8 mouse cellular contexts compared by ENCODE assay signal in genomic region chr2:179973871-179974628, GRCm38 (mm10). TPM values are rescaled to one million over a fixed set of nuclear protein-coding genes. Genes with fewer than 3 reads are reported as not detected.
DNase-seq lines count a peak whose midpoint lies in the region; ATAC-seq and TF ChIP-seq lines count a peak whose summit lies in the region.

No protein-coding gene starts in this region.

- ATAC-seq in cerebellum, adult (ENCODE audit: insufficient number of reproducible peaks, low FRiP score, low TSS enrichment) = no peak
- ATAC-seq in limb, embryonic 13.5 days (ENCODE audit: low FRiP score, low read depth) = no peak
- ATAC-seq in neural tube, embryonic 14.5 days (ENCODE audit: low read depth) = no peak

- peak; percentile 60 to 68 for DNase-seq in cerebellum, adult 18-20 months
- DNase-seq in heart, adult 8-10 months (ENCODE audit: low spot score) = peak; percentile 53
- DNase-seq in right cerebral cortex, postnatal 36 days (ENCODE audit: low spot score in 2 of 2) = no peak
- DNase-seq in left cerebral cortex, adult 18-20 months (ENCODE audit: low spot score in 2 of 2) = no peak

- H3K4me2 ChIP-seq in limb, embryonic 13.5 days (replicated peaks) = peak overlapping the region; percentile 100
- H3K4me2 ChIP-seq in neural tube, embryonic 14.5 days (ENCODE audit: low read depth, low read length) = peak overlapping the region; percentile 100

- H3K36me3 ChIP-seq in limb, embryonic 13.5 days = no peaks in the 10 kb centered on the region
- no peaks in the 10 kb centered on the region for H3K36me3 ChIP-seq in neural tube, embryonic 14.5 days (ENCODE audit: control insufficient read depth, insufficient read depth, low read length)

- no peak overlapping the region for H3K27ac ChIP-seq in bone marrow, adult 2 months (ENCODE audit: control insufficient read depth, insufficient read depth, low read depth, low read length, poor library complexity)
- H3K27ac ChIP-seq in limb, embryonic 13.5 days = no peak overlapping the region
- no peak overlapping the region for H3K27ac ChIP-seq in neural tube, embryonic 14.5 days (ENCODE audit: low read depth, low read length)

- H3K4me3 ChIP-seq in bone marrow, adult 2 months (replicated peaks; ENCODE audit: control insufficient read depth, low read depth, low read length) = peak overlapping the region; percentile 14
- peak overlapping the region; percentile 79 for H3K4me3 ChIP-seq in limb, embryonic 13.5 days
- H3K4me3 ChIP-seq in neural tube, embryonic 14.5 days (ENCODE audit: low read depth, low read length) = peak overlapping the region; percentile 59

- no peak for TF ChIP-seq CTCF in bone marrow, adult 2 months (IDR thresholded peaks at IDR 0.05; ENCODE audit: control insufficient read depth, insufficient read depth, low read length)

- H3K9me3 ChIP-seq in limb, embryonic 13.5 days = no peaks in the 10 kb centered on the region
- H3K9me3 ChIP-seq in neural tube, embryonic 14.5 days (ENCODE audit: control insufficient read depth, low read length) = no peaks in the 10 kb centered on the region

- H3K9ac ChIP-seq in limb, embryonic 13.5 days = peak overlapping the region; percentile 71; the same call in 1 of the 2 replicates
- peak overlapping the region; percentile 26; the same call in 1 of the 2 replicates for H3K9ac ChIP-seq in neural tube, embryonic 14.5 days (replicated peaks; ENCODE audit: low read depth, low read length)

- H3K27me3 ChIP-seq in limb, embryonic 13.5 days = no peaks in the 10 kb centered on the region
- no peaks in the 10 kb centered on the region for H3K27me3 ChIP-seq in neural tube, embryonic 14.5 days (ENCODE audit: control insufficient read depth, insufficient read depth, low read length)

- WGBS in bone marrow, adult 2 months = 50% methylated on average over 8 of the region's 8 CpGs
- 36% methylated on average over 8 of the region's 8 CpGs for WGBS in limb, embryonic 13.5 days
- WGBS in neural tube, embryonic 14.5 days = 25% methylated on average over 8 of the region's 8 CpGs

- H3K4me1 ChIP-seq in bone marrow, adult 2 months (ENCODE audit: control insufficient read depth, insufficient read depth, low read length) = peaks cover 12% of the 10 kb centered on the region
- peaks cover 53% of the 10 kb centered on the region for H3K4me1 ChIP-seq in limb, embryonic 13.5 days
- peaks cover 27% of the 10 kb centered on the region for H3K4me1 ChIP-seq in neural tube, embryonic 14.5 days (ENCODE audit: control insufficient read depth, insufficient read depth, low read length)

- no peak for TF ChIP-seq POLR2A in bone marrow, adult 2 months (IDR thresholded peaks at IDR 0.05; ENCODE audit: borderline replicate concordance, control insufficient read depth, low read depth, low read length)

RNA-seq across cellular contexts. Expression of gene Taf4, which starts 2.4 kb away (rescaled TPM):
- 14.0 and 22.9 TPM in 2 replicates for polyA plus RNA-seq in bone marrow, adult 2 months (2011; ENCODE audit: insufficient read depth, insufficient read length, low replicate concordance, missing spikeins)
- 10 to 100 TPM; 13.0 to 21.5 (median 16.1) TPM for total RNA-seq in heart, adult 8-10 months (2022)
- polyA plus RNA-seq in limb, embryonic 13.5 days (2015; fragmentation: Nextera tagmentation; extraction: Ambion mirVana) = 2.7 and 3.3 TPM in 2 replicates
- 6.6 TPM in 2 replicates for polyA plus RNA-seq in neural tube, embryonic 14.5 days (2014; fragmentation: Nextera tagmentation; extraction: Ambion mirVana)
- 10 to 100 TPM; 20.5 to 21.6 TPM for total RNA-seq in left cerebral cortex, adult 18-20 months (2021)

RNA-seq across cellular contexts. Expression of gene Lsm14b, which starts 50.7 kb away (rescaled TPM):
- polyA plus RNA-seq in bone marrow, adult 2 months (2011; ENCODE audit: insufficient read depth, insufficient read length, low replicate concordance, missing spikeins) = 19.9 and 37.9 TPM in 2 replicates
- 10 to 100 TPM; 63.9 to 69.4 (median 67.0) TPM for total RNA-seq in heart, adult 8-10 months (2022)
- polyA plus RNA-seq in limb, embryonic 13.5 days (2015; fragmentation: Nextera tagmentation; extraction: Ambion mirVana) = 11.2 and 11.7 TPM in 2 replicates
- polyA plus RNA-seq in neural tube, embryonic 14.5 days (2014; fragmentation: Nextera tagmentation; extraction: Ambion mirVana) = 14.1 and 17.3 TPM in 2 replicates
- total RNA-seq in left cerebral cortex, adult 18-20 months (2021) = 100 to 1,000 TPM; 104 to 106 TPM

Comparison
In these comparisons a context has a peak if more than half of its experiments do, and no peak if none do; other contexts are left out.
1. DNase-seq: peak in cerebellum, adult 18-20 months (2 of 2) and heart, adult 8-10 months (single experiment); none in right cerebral cortex, postnatal 36 days (0 of 2) and left cerebral cortex, adult 18-20 months (0 of 2).
2. H3K4me3 ChIP-seq: peak in every context shown above with its lines; median percentile 79 in limb, embryonic 13.5 days; 59 in neural tube, embryonic 14.5 days; 14 in bone marrow, adult 2 months.